Mouse (Mus musculus) small intestine, adult 2 months (tissue): ENCODE results near the gene Asrgl1. TPM values are rescaled to one million over a fixed set of nuclear protein-coding genes. Genes with fewer than 3 reads are reported as not detected.
"Not testable (repeated sequence)": the region's sequence is repeated elsewhere in the genome, so short reads cannot be mapped to it uniquely, and the experiment has no call there.

Experiments used
- H3K27ac ChIP-seq: fragments of 200-500 bp; 2 replicates; pipeline ENCODE4 v1.5.1; 2012; ENCODE audit warnings: low read depth, low read length, control low read depth, inconsistent platforms; ENCODE audit not compliant: insufficient read depth
- H3K27me3 ChIP-seq: fragments of 200-500 bp; 2 replicates; pipeline ENCODE4 v1.6.1; 2012; ENCODE audit warnings: mild to moderate bottlenecking, moderate library complexity, low read length, inconsistent platforms; ENCODE audit not compliant: control insufficient read depth, insufficient read depth
- H3K36me3 ChIP-seq: fragments of 200-500 bp; 2 replicates; pipeline ENCODE4 v1.6.1; 2012; ENCODE audit warnings: mild to moderate bottlenecking, low read length, control low read depth, inconsistent platforms; ENCODE audit not compliant: control insufficient read depth, insufficient read depth
- H3K4me1 ChIP-seq: fragments of 200-500 bp; 2 replicates; pipeline ENCODE4 v1.6.1; 2012; ENCODE audit warnings: low read length, inconsistent platforms, mixed read lengths; ENCODE audit not compliant: control insufficient read depth, insufficient read depth, insufficient read length
- H3K4me3 ChIP-seq: fragments of 200-500 bp; 2 replicates; pipeline ENCODE4 v1.5.1; 2012; ENCODE audit warnings: low read depth, mild to moderate bottlenecking, control low read depth, inconsistent platforms, low read length, moderate library complexity
- CTCF ChIP-seq: fragments of 200-500 bp; IDR thresholded peaks from 2 replicates; pipeline ENCODE4 v1.5.1; 2012; ENCODE audit warnings: low read depth, mild to moderate bottlenecking, control low read depth, inconsistent platforms, low read length, moderate library complexity, mixed read lengths; ENCODE audit not compliant: insufficient replicate concordance, insufficient read length; ENCODE audit errors: extremely low read depth
- POLR2A ChIP-seq: fragments of 200-500 bp; IDR thresholded peaks from 2 replicates; pipeline ENCODE4 v1.6.1; 2012; ENCODE audit warnings: low read depth, mild to moderate bottlenecking, control low read depth, inconsistent platforms, low read length, moderate library complexity
- WGBS: fragments of 180-500 bp; shearing (Covaris S2); methylation state at CpG from one replicate; pipeline ENCODE4 v1.1.7; 2018; 5-methylcytosine and 5-hydroxymethylcytosine counted together
- polyA plus RNA-seq: library from polyadenylated mRNA; depleted of rRNA; stranded (reverse); fragments of >200 nt; gene quantifications from 2 replicates; pipeline ENCODE4 v1.2.3, GENCODE M21; 2012; rRNA removed

The Asrgl1 gene
- polyA plus RNA-seq, result 0.37 and 0.41 TPM in 2 replicates

DNA sequence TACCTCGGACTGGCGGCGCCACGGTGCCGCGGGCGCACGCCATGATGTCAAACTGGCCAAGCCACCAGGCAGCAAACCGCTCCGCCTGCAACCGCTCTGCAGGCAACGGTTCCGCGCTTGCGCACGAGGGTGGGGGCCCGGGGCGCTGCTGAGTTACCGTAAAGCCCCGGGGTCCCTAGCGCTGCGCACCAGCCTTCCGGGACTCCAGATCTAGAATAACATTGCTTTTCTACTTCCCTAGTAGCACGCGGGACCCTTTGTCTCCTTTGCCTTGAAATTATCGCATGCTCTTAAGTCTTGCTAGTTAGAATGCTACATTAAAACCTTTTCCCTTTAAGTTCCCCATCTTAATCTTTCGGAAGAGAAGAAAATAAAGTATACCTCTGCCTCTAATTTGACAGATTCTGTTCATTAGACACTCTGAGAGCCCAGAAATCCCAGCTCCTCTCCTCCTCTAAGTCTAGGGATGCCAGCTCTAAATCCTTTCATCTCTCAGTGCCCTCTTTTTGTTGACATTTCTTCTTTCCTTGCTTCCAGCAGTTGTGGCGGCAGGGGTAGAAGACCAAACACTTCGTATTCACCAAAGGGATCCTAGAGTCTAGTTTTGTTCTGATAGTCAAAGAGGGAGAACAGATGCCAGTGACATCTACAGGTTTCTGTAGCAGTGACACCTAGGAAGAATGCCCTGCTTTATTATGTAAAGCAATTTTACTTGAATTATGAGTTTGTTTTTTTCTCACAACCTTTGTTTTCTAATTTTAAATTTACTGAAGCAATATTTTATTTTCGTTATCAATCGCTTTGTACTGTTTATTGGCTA lies at the start of gene Asrgl1:
Asrgl1 (minus strand) TSS at position 125 of the 820 bp plus-strand sequence.
- WGBS, result 10% methylated on average over 31 of the region's 31 CpGs
- Histone ChIP-seq H3K27me3 (no peaks in the 10 kb centered on the region), H3K27ac (no peak within 1 kb of the TSS), H3K4me3 (peak within 1 kb of the TSS; percentile 65), H3K36me3 (no peaks in the 10 kb centered on the region), H3K4me1 (peaks cover 3% of the 10 kb centered on the region; the same call in 1 of the 2 replicates)
- TF ChIP-seq POLR2A, result no peak; the same call in 1 of the 2 replicates
- TF ChIP-seq CTCF, result no peak

DNA sequence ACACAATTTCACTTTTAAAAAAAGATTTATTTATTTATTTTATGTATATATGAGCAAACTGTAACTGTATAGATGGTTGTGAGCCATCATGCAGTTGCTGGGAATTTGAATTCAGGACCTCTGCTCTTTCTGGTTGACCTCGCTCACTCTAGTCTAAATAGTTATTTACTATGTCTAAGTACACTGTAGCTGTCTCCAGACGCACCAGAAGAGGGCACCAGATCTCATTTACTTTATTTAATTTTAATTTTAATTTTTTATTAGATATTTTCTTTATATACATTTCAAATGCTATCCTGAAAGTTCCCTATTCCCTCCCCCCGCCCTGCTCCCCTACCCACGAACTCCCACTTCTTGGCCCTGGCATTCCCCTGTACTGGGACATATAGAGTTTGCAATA lies 10.8 kb upstream of the Asrgl1 start:
- Histone ChIP-seq H3K27ac (no peak overlapping the region), H3K27me3 (no peaks in the 10 kb centered on the region), H3K4me1 (no peaks in the 10 kb centered on the region), H3K36me3 (no peaks in the 10 kb centered on the region), H3K4me3 (no peak overlapping the region)
- TF ChIP-seq CTCF (no peak), POLR2A (no peak)
- 59% methylated on average over 4 of the region's 4 CpGs for WGBS

DNA sequence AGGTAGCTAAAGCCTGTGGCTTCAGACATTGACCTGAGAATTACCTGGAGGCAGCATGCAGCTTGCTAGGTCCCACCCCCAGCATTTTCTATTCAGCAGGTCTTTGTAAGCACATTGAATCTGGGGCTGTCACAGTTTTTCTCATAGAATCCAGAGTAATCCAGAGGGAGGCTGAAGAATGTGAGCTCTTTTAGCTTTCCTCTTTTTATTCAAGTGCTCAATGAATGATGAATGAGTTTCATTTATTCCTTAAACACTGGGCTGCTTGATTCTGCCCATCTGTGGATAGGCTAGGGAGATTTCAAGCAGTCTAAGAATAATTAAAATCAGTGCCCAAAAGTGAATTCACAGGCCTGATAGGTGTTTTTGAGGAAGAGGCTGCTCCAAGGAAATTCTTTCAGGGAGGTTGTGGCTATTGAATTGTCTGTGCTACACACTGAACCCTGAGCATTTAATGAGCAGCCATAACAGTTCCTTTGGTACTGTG lies 8.2 kb upstream of the Asrgl1 start:
- TF ChIP-seq POLR2A (no peak), CTCF (no peak)

DNA sequence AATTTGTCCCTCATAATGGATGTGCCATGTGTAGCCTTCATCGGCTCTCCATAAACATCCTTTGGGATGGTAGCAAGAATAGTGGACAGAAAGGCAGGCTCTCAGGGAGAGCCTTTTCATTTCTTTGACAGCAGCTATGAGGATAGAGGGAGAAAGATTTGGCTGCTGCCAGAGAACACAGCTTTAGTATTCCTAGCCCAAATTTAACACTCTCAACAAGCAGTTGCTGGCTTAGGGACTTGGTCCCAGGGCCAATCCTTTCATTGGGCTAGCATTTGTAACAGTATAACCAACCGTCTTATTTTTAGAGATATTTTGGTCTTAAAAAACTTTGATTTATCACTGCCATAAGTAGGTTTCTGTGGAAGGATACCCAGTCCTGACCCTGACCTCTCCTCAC lies 7.8 kb upstream of the Asrgl1 start:
- H3K4me1 ChIP-seq, result no peaks in the 10 kb centered on the region
- H3K27me3 ChIP-seq, result no peaks in the 10 kb centered on the region
- no peak overlapping the region for H3K27ac ChIP-seq
- H3K4me3 ChIP-seq, result no peak overlapping the region
- H3K36me3 ChIP-seq, result no peaks in the 10 kb centered on the region
- TF ChIP-seq POLR2A, result no peak
- TF ChIP-seq CTCF, result no peak
- WGBS, result 83% methylated on average over 2 of the region's 2 CpGs

More for the DNA sequence above, 8.2 kb upstream of the Asrgl1 start:
- Histone ChIP-seq H3K4me3 (no peak overlapping the region), H3K36me3 (no peaks in the 10 kb centered on the region), H3K27me3 (no peaks in the 10 kb centered on the region), H3K4me1 (no peaks in the 10 kb centered on the region), H3K27ac (no peak overlapping the region)

DNA sequence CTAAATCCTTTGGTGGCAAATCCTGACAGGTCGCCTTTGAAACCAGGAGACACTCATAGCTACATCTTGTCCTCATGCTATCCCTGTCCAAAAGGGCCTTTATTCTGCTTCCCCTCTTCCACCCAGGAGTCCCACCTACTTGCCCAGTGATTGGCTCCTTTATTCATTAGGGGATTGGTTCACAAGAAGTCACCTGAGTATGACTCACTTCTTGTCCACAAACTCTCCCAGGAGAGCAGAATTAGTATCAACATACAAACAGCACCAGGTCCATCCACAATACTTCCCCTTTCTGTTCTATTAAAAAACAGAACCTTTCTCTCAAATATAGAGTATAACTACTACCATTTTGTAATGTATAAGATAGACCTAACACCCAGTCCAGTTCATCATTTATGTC lies 4.9 kb upstream of the Asrgl1 start:
- 79% methylated on average over 1 of the region's 1 CpGs for WGBS
- H3K36me3 ChIP-seq, H3K4me3 ChIP-seq, H3K4me1 ChIP-seq, H3K27me3 ChIP-seq, H3K27ac ChIP-seq: not testable (repeated sequence)

DNA sequence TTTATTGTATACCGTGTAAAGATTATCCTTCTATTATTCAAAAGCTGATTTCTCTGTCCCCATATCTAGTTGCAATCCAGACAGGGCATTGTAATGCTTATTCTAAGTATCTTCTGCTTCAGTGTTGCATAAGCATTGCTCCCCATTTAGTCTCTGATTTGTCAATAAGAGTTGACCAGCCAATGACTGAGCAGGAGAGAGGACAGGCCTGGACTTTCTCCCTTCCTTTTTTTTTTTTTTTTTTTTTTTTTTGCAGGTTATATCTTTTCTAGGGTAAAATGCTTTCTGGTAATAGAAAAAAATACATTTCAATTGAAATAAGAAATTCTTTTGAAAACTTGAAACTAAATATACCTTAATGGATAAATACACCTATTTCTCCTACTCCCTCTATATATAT lies 1.7 kb upstream of the Asrgl1 start:
- Histone ChIP-seq H3K4me1 (peaks cover 3% of the 10 kb centered on the region; the same call in 1 of the 2 replicates), H3K27me3 (no peaks in the 10 kb centered on the region), H3K4me3 (no peak overlapping the region), H3K27ac (no peak overlapping the region), H3K36me3 (no peaks in the 10 kb centered on the region)
- 80% methylated on average over 1 of the region's 1 CpGs for WGBS
- TF ChIP-seq POLR2A (no peak), CTCF (no peak)

DNA sequence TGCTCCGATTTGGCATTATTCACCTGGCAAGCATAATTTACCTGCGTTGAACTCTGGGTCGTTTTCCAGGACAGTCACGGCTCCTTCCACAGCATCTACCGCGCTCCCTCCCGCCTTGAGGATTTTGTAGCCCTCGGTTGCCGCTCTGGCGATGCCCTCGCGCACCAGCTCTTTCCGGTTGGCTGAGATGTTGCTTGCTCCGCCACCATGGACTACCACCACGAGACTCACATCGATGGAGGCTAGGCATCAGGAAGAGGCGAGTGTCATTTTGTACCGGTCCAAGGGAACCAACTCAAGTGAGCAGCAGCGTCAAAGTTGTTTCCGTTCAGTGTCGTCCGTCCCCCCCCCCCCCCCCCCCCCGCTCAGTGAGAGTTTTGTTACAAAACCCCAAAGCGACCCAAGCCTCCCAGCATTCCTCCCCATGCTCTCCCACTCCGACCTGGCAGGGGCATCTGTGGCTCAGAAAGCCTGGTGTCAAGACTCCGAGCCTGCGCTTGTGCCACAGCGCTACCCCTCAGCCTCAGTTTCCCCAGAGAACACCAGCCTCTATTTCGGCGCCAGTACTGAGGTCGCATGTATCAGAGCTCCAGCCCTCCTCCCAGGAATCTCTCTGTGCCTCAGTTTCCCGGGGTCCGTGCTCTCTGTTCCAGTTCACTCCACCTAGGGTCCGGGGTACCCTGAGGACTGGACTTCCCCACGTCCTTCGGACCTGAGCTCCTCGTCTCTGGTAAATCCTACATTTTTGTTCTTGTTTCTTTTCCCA lies 507 bp downstream of the Asrgl1 start:
- Histone ChIP-seq H3K4me1 (peaks cover 3% of the 10 kb centered on the region; the same call in 1 of the 2 replicates), H3K4me3 (peak overlapping the region; percentile 65), H3K27ac (no peak overlapping the region), H3K27me3 (no peaks in the 10 kb centered on the region), H3K36me3 (no peaks in the 10 kb centered on the region)
- TF ChIP-seq CTCF (no peak), POLR2A (no peak)
- WGBS, result 1% methylated on average over 37 of the region's 37 CpGs
